10 mouse cellular contexts compared by ENCODE assay signal in the genomic region with DNA sequence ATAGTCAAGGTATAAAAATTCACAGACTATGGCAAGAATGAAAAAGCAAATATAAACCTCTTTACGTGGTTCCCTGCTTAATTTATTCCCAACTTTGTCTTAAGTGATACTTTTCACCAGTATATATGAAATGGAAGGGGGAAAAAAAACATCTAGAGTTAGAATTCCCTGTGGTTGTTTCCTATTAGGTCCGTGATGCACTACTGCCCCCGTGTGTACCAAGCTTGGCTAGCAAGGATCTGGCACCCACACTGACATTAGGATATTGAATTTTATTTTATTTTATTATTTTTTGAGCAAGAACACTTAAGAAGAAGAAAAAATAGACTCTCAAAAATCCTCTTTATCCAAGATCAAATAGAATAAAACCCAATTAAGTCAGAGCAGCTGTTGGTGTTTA.
DNase-seq lines count a peak whose midpoint lies in the region; ATAC-seq and TF ChIP-seq lines count a peak whose summit lies in the region.
"Had no signal": no experiment of that assay in that cellular context is flagged by ENCODE, and none has a peak within 500 bp of the region (broad histone marks: within the 10 kb centered on the region; RNA-seq: fewer than 3 reads in every experiment).

No protein-coding gene starts in this region.

- no peaks in the 10 kb centered on the region for H3K9me3 ChIP-seq in forebrain, embryonic 11.5 days (ENCODE audit: control insufficient read depth, low read length)
- H3K9me3 ChIP-seq in forebrain, embryonic 13.5 days (replicated peaks) = no peaks in the 10 kb centered on the region
- H3K9me3 ChIP-seq: embryonic facial prominence, embryonic 12.5 days; neural tube, embryonic 13.5 days had no signal

- H3K36me3 ChIP-seq in forebrain, embryonic 11.5 days (ENCODE audit: control insufficient read depth, insufficient read depth, low read length) = no peaks in the 10 kb centered on the region
- no peaks in the 10 kb centered on the region for H3K36me3 ChIP-seq in forebrain, embryonic 13.5 days (ENCODE audit: poor library complexity, severe bottlenecking)
- H3K36me3 ChIP-seq: embryonic facial prominence, embryonic 12.5 days; neural tube, embryonic 13.5 days had no signal

- no peak for TF ChIP-seq POLR2A in lung, adult 2 months (IDR thresholded peaks at IDR 0.05; ENCODE audit: borderline replicate concordance, extremely low read depth, low read depth, low read length)

- H3K4me2 ChIP-seq in forebrain, embryonic 11.5 days (ENCODE audit: low read depth, low read length, severe bottlenecking) = no peak overlapping the region
- no peak overlapping the region for H3K4me2 ChIP-seq in forebrain, embryonic 13.5 days
- H3K4me2 ChIP-seq: embryonic facial prominence, embryonic 12.5 days; neural tube, embryonic 13.5 days had no signal

- DNase-seq in forebrain, embryonic 11.5 days (ENCODE audit: low spot score) = peak; percentile 62
- DNase-seq in lung, adult 2 months = no peak
- no peak for DNase-seq in lung, adult 18-20 months
- peak; percentile 52 for DNase-seq in embryo, embryonic 10.5 days (ENCODE audit: low spot score)
- peak; percentile 64 to 66 for DNase-seq in left cerebral cortex, adult 18-20 months (ENCODE audit: low spot score in 2 of 2)
- no peak for DNase-seq in urinary bladder, postnatal 4 days (ENCODE audit: low spot score in 2 of 2)
- no peak for DNase-seq in c-Kit-positive CD71-positive TER-119-positive erythroid progenitor cells, embryonic 14.5 days (ENCODE audit: low spot score)

- ATAC-seq in forebrain, embryonic 11.5 days (replicated peaks; ENCODE audit: low FRiP score) = no peak
- no peak for ATAC-seq in forebrain, embryonic 13.5 days

- H3K27ac ChIP-seq in forebrain, embryonic 11.5 days (ENCODE audit: low read depth, low read length) = no peak overlapping the region
- H3K27ac ChIP-seq in forebrain, embryonic 13.5 days = no peak overlapping the region
- H3K27ac ChIP-seq: embryonic facial prominence, embryonic 12.5 days; neural tube, embryonic 13.5 days had no signal

- 52% methylated on average over 3 of the region's 3 CpGs for WGBS in forebrain, embryonic 11.5 days
- 40% methylated on average over 3 of the region's 3 CpGs for WGBS in forebrain, embryonic 13.5 days
- WGBS in lung, adult 2 months = 30% methylated on average over 3 of the region's 3 CpGs

- H3K27me3 ChIP-seq in forebrain, embryonic 11.5 days (ENCODE audit: control insufficient read depth, insufficient read depth, low read length) = no peaks in the 10 kb centered on the region
- H3K27me3 ChIP-seq in forebrain, embryonic 13.5 days = no peaks in the 10 kb centered on the region
- H3K27me3 ChIP-seq: neural tube, embryonic 13.5 days had no signal

- H3K4me1 ChIP-seq in forebrain, embryonic 11.5 days (replicated peaks; ENCODE audit: control insufficient read depth, insufficient read depth, low read length) = 0 out of 2 replicates have a peak, but pooled peaks cover 2% of the 10 kb centered on the region
- H3K4me1 ChIP-seq in forebrain, embryonic 13.5 days = peaks cover 4% of the 10 kb centered on the region; the same call in 1 of the 2 replicates
- H3K4me1 ChIP-seq in lung, adult 2 months (ENCODE audit: control insufficient read depth, insufficient read depth, low read length) = no peaks in the 10 kb centered on the region
- H3K4me1 ChIP-seq: embryonic facial prominence, embryonic 12.5 days had no signal

- no peak overlapping the region for H3K4me3 ChIP-seq in forebrain, embryonic 11.5 days (ENCODE audit: low read depth, low read length)
- no peak overlapping the region for H3K4me3 ChIP-seq in forebrain, embryonic 13.5 days
- H3K4me3 ChIP-seq in lung, adult 2 months (replicated peaks; ENCODE audit: extremely low read depth, low read depth, low read length) = no peak overlapping the region
- H3K4me3 ChIP-seq: embryonic facial prominence, embryonic 12.5 days; neural tube, embryonic 13.5 days had no signal

- no peak overlapping the region for H3K9ac ChIP-seq in forebrain, embryonic 11.5 days (ENCODE audit: low read length)
- H3K9ac ChIP-seq in forebrain, embryonic 13.5 days = no peak overlapping the region
- H3K9ac ChIP-seq: embryonic facial prominence, embryonic 12.5 days; neural tube, embryonic 13.5 days had no signal

- TF ChIP-seq CTCF in lung, adult 2 months (IDR thresholded peaks at IDR 0.05; ENCODE audit: insufficient read depth, low read length) = peak; percentile 36; the same call in 1 of the 2 replicates

Comparison
In these comparisons a context has a peak if more than half of its experiments do, and no peak if none do; other contexts are left out.
1. DNase-seq: peak in forebrain, embryonic 11.5 days (single experiment), embryo, embryonic 10.5 days (single experiment) and left cerebral cortex, adult 18-20 months (2 of 2); none in lung, adult 2 months (single experiment), lung, adult 18-20 months (0 of 2), urinary bladder, postnatal 4 days (0 of 2) and c-Kit-positive CD71-positive TER-119-positive erythroid progenitor cells, embryonic 14.5 days (single experiment).